Mouse (Mus musculus) kidney, adult 9 months (tissue): ENCODE results near the gene Nkx6-2.
A peak's percentile ranks its signal among the peaks of the same experiment; 100 is the strongest.

Source experiments
- DNase-seq: peaks from one replicate; pipeline ENCODE4 v3.0.0; 2022

The Nkx6-2 gene

GRCm38 (mm10) chr7:139565998-139566397 is 16.6 kb downstream of the Nkx6-2 start:
- DNase-seq = no peak

- DNase-seq = no peak
Measured at GRCm38 (mm10) chr7:139564161-139564560, 18.4 kb downstream of the Nkx6-2 start.

GRCm38 (mm10) chr7:139563425-139563824 is 19.2 kb downstream of the Nkx6-2 start:
- no peak for DNase-seq

- DNase-seq = peak; percentile 27
Measured at GRCm38 (mm10) chr7:139559659-139560058, 22.9 kb downstream of the Nkx6-2 start.

- no peak for DNase-seq
Measured at GRCm38 (mm10) chr7:139556746-139557526, 25.7 kb downstream of the Nkx6-2 start.

- DNase-seq = no peak
Measured at GRCm38 (mm10) chr7:139556331-139556730, 26.3 kb downstream of the Nkx6-2 start.

- DNase-seq = no peak
Measured at GRCm38 (mm10) chr7:139551519-139551918, 31.1 kb downstream of the Nkx6-2 start.

GRCm38 (mm10) chr7:139550086-139550783 is 32.4 kb downstream of the Nkx6-2 start:
- DNase-seq = no peak

- peak; percentile 76 for DNase-seq
Measured at GRCm38 (mm10) chr7:139547325-139547724, 35.3 kb downstream of the Nkx6-2 start.

GRCm38 (mm10) chr7:139544706-139545625 is 37.6 kb downstream of the Nkx6-2 start:
- no peak for DNase-seq

- no peak for DNase-seq
Measured at GRCm38 (mm10) chr7:139541422-139541821, 41.2 kb downstream of the Nkx6-2 start.

- no peak for DNase-seq
Measured at GRCm38 (mm10) chr7:139540601-139541000, 42.0 kb downstream of the Nkx6-2 start.

GRCm38 (mm10) chr7:139538541-139538940 is 44.1 kb downstream of the Nkx6-2 start:
- peak; percentile 21 for DNase-seq

- DNase-seq = no peak
Measured at GRCm38 (mm10) chr7:139537831-139538230, 44.8 kb downstream of the Nkx6-2 start.

- no peak for DNase-seq
Measured at GRCm38 (mm10) chr7:139536831-139537230, 45.8 kb downstream of the Nkx6-2 start.

GRCm38 (mm10) chr7:139536331-139536730 is 46.3 kb downstream of the Nkx6-2 start:
- no peak for DNase-seq

- DNase-seq = peak; percentile 41
Measured at GRCm38 (mm10) chr7:139531428-139531801, 51.2 kb downstream of the Nkx6-2 start.

- DNase-seq = no peak
Measured at GRCm38 (mm10) chr7:139530591-139531427, 51.8 kb downstream of the Nkx6-2 start.
